Mouse (Mus musculus) myocyte (in vitro differentiated cells): ENCODE data around the gene Btbd3. TPM values are rescaled to one million over a fixed set of nuclear protein-coding genes. Genes with fewer than 3 reads are reported as not detected.

Experiments
- H3K27me3 ChIP-seq: one replicate; pipeline ENCODE4 v1.6.1; 2011; ENCODE audit not compliant: control insufficient read depth, insufficient read depth, insufficient read length
- H3K36me3 ChIP-seq: one replicate; pipeline ENCODE4 v1.6.1; 2011; ENCODE audit not compliant: control insufficient read depth, insufficient read depth
- H3K4me2 ChIP-seq: one replicate; pipeline ENCODE4 v1.6.1; 2011; ENCODE audit warnings: low read depth, control low read depth
- H3K4me3 ChIP-seq: one replicate; pipeline ENCODE4 v1.5.1; 2011; ENCODE audit warnings: mild to moderate bottlenecking, control low read depth, moderate library complexity
- H3K79me2 ChIP-seq: one replicate; pipeline ENCODE4 v1.6.1; 2011; ENCODE audit not compliant: control insufficient read depth, insufficient read depth
- H3ac ChIP-seq: one replicate; pipeline ENCODE4 v1.6.1; 2011; ENCODE audit not compliant: control insufficient read depth, insufficient read length
- CEBPB ChIP-seq: IDR thresholded peaks from 2 replicates; pipeline ENCODE4 v1.6.1; 2011; ENCODE audit warnings: mild to moderate bottlenecking, moderate library complexity; ENCODE audit not compliant: poor library complexity, insufficient read depth, severe bottlenecking
- E2F4 ChIP-seq: IDR thresholded peaks from one replicate; pipeline ENCODE4 v1.6.1; 2011; ENCODE audit warnings: mild to moderate bottlenecking, control low read depth, moderate library complexity; ENCODE audit not compliant: insufficient read depth
- MAX ChIP-seq: IDR thresholded peaks from one replicate; pipeline ENCODE4 v1.6.1; 2011; ENCODE audit warnings: low read depth, mild to moderate bottlenecking, control low read depth
- MYOD1 ChIP-seq, 3 experiments: IDR thresholded peaks; one replicate each; pipeline ENCODE4 v1.6.1; 2011; ENCODE audit warnings: control low read depth in 2 of 3, low read depth in 2 of 3, mild to moderate bottlenecking in 2 of 3, moderate library complexity in 1 of 3; ENCODE audit not compliant: insufficient read length in 2 of 3, control insufficient read depth in 1 of 3
- MYOG ChIP-seq, 3 experiments: IDR thresholded peaks; one replicate each; pipeline ENCODE4 v1.6.1; 2011; ENCODE audit warnings: control low read depth in 2 of 3, low read depth in 2 of 3, mild to moderate bottlenecking in 2 of 3; ENCODE audit not compliant: insufficient read length in 2 of 3, control insufficient read depth in 1 of 3, insufficient read depth in 1 of 3
- POLR2A ChIP-seq: IDR thresholded peaks from one replicate; pipeline ENCODE4 v1.6.1; 2011; ENCODE audit warnings: low read depth, mild to moderate bottlenecking, control low read depth, moderate library complexity; ENCODE audit not compliant: insufficient read length
- POLR2AphosphoS2 ChIP-seq: IDR thresholded peaks from one replicate; pipeline ENCODE4 v1.6.1; 2011; ENCODE audit warnings: low read depth, control low read depth; ENCODE audit not compliant: insufficient read length
- REST ChIP-seq: IDR thresholded peaks from one replicate; pipeline ENCODE4 v1.6.1; 2011; ENCODE audit warnings: mild to moderate bottlenecking, control low read depth, moderate library complexity; ENCODE audit not compliant: insufficient read depth, insufficient read length
- SRF ChIP-seq: IDR thresholded peaks from one replicate; pipeline ENCODE4 v1.6.1; 2011; ENCODE audit warnings: low read depth; ENCODE audit not compliant: control insufficient read depth, insufficient read length
- TCF12 ChIP-seq: IDR thresholded peaks from one replicate; pipeline ENCODE4 v1.6.1; 2011; ENCODE audit warnings: mild to moderate bottlenecking, control low read depth; ENCODE audit not compliant: poor library complexity, insufficient read depth, severe bottlenecking
- TCF3 ChIP-seq: IDR thresholded peaks from one replicate; pipeline ENCODE4 v1.6.1; 2011; ENCODE audit warnings: low read depth, control low read depth; ENCODE audit not compliant: insufficient read length
- USF1 ChIP-seq: IDR thresholded peaks from one replicate; pipeline ENCODE4 v1.6.1; 2011; ENCODE audit warnings: low read depth, mild to moderate bottlenecking, control low read depth, moderate library complexity
- polyA plus RNA-seq: library from polyadenylated mRNA; unstranded; fragments of >200 nt; fragmentation: generic; extraction: Trizol; gene quantifications from one replicate; pipeline ENCODE4 v1.2.1, GENCODE M21; 2012; ENCODE audit warnings: missing spikeins

The Btbd3 gene
- polyA plus RNA-seq, 1 experiment = 2.9 TPM

GRCm38 (mm10) chr2:138261140-138261539, 4.8 kb downstream of the Btbd3 start:
- Histone ChIP-seq H3K36me3 (no peaks in the 10 kb centered on the region), H3K4me3 (no peak overlapping the region), H3ac (no peak overlapping the region), H3K4me2 (no peak overlapping the region), H3K79me2 (peaks cover 42% of the 10 kb centered on the region), H3K27me3 (no peaks in the 10 kb centered on the region)
- TF ChIP-seq MAX = no peak
- no peak for TF ChIP-seq REST
- no peak for TF ChIP-seq TCF12
- TF ChIP-seq POLR2AphosphoS2 = no peak
- TF ChIP-seq POLR2A = no peak

- H3K36me3 ChIP-seq = no peaks in the 10 kb centered on the region
- no peak overlapping the region for H3ac ChIP-seq
- H3K27me3 ChIP-seq = no peaks in the 10 kb centered on the region
- peaks cover 32% of the 10 kb centered on the region for H3K79me2 ChIP-seq
- TF ChIP-seq POLR2A (no peak), MYOD1 (IDR thresholded peaks at IDR 0.05; ENCODE audit: control insufficient read depth in 1 of 3, insufficient read length in 2 of 3, low read depth in 2 of 3) (no peak), MAX (no peak), POLR2AphosphoS2 (no peak)
- no peak overlapping the region for H3K4me3 ChIP-seq
- H3K4me2 ChIP-seq = no peak overlapping the region
These were observed 6.5 kb downstream of the Btbd3 start for GRCm38 (mm10) chr2:138262885-138263284.

- TF ChIP-seq POLR2A (no peak), TCF12 (no peak), POLR2AphosphoS2 (no peak), MYOD1 (IDR thresholded peaks at IDR 0.05; ENCODE audit: control insufficient read depth in 1 of 3, insufficient read length in 2 of 3, low read depth in 2 of 3) (no peak), REST (no peak), MAX (no peak), E2F4 (no peak), SRF (no peak), TCF3 (no peak)
- H3K4me3 ChIP-seq = no peak overlapping the region
- no peak overlapping the region for H3ac ChIP-seq
- H3K36me3 ChIP-seq = no peaks in the 10 kb centered on the region
- H3K4me2 ChIP-seq = no peak overlapping the region
- no peaks in the 10 kb centered on the region for H3K27me3 ChIP-seq
- peaks cover 22% of the 10 kb centered on the region for H3K79me2 ChIP-seq
These were observed 9.1 kb downstream of the Btbd3 start for GRCm38 (mm10) chr2:138265356-138266005.

- TF ChIP-seq POLR2A (no peak), TCF3 (no peak), MYOG (IDR thresholded peaks at IDR 0.05; ENCODE audit: control insufficient read depth in 1 of 3, insufficient read depth in 1 of 3, insufficient read length in 2 of 3, low read depth in 2 of 3) (no peak), POLR2AphosphoS2 (no peak), TCF12 (no peak), REST (no peak), USF1 (no peak), MAX (no peak), MYOD1 (IDR thresholded peaks at IDR 0.05; ENCODE audit: control insufficient read depth in 1 of 3, insufficient read length in 2 of 3, low read depth in 2 of 3) (no peak), E2F4 (no peak), SRF (no peak), CEBPB (no peak)
- Histone ChIP-seq H3ac (no peak overlapping the region), H3K4me3 (no peak overlapping the region), H3K79me2 (peaks cover 10% of the 10 kb centered on the region), H3K36me3 (no peaks in the 10 kb centered on the region), H3K27me3 (no peaks in the 10 kb centered on the region), H3K4me2 (no peak overlapping the region)
These were observed 10.3 kb downstream of the Btbd3 start for GRCm38 (mm10) chr2:138266679-138267078.

- peaks cover 9% of the 10 kb centered on the region for H3K79me2 ChIP-seq
- H3K4me2 ChIP-seq = no peak overlapping the region
- no peaks in the 10 kb centered on the region for H3K27me3 ChIP-seq
- no peak for TF ChIP-seq TCF3
- no peak for TF ChIP-seq E2F4
- TF ChIP-seq MYOD1 (IDR thresholded peaks at IDR 0.05; ENCODE audit: control insufficient read depth in 1 of 3, insufficient read length in 2 of 3, low read depth in 2 of 3) = no peak
- TF ChIP-seq USF1 = no peak
- TF ChIP-seq MAX = no peak
- TF ChIP-seq SRF = no peak
- TF ChIP-seq POLR2AphosphoS2 = no peak
- no peak for TF ChIP-seq CEBPB
- TF ChIP-seq REST = no peak
- TF ChIP-seq MYOG (IDR thresholded peaks at IDR 0.05; ENCODE audit: control insufficient read depth in 1 of 3, insufficient read depth in 1 of 3, insufficient read length in 2 of 3, low read depth in 2 of 3) = no peak
- TF ChIP-seq TCF12 = no peak
- TF ChIP-seq POLR2A = no peak
- H3K36me3 ChIP-seq = no peaks in the 10 kb centered on the region
- no peak overlapping the region for H3ac ChIP-seq
- no peak overlapping the region for H3K4me3 ChIP-seq
These were observed 11.6 kb downstream of the Btbd3 start for GRCm38 (mm10) chr2:138267852-138268513.
